Mouse (Mus musculus) kidney, postnatal 0 days (tissue): ENCODE results near the gene Zup1. TPM values are rescaled to one million over a fixed set of nuclear protein-coding genes. Genes with fewer than 3 reads are reported as not detected.
"Not testable (repeated sequence)": the region's sequence is repeated elsewhere in the genome, so short reads cannot be mapped to it uniquely, and the experiment has no call there.

Source experiments
- ATAC-seq: fragments of 200-750 bp; cut with Nextera tagmentation; replicated peaks from 2 replicates; pipeline ENCODE4 v1.8.0; 2017; ENCODE audit warnings: low read depth, moderate number of reproducible peaks, moderate TSS enrichment, moderate library complexity; ENCODE audit not compliant: low FRiP score
- DNase-seq: peaks from one replicate; pipeline ENCODE4 v3.0.0-alpha.2; 2016; ENCODE audit warnings: low spot score
- H3K27ac ChIP-seq: fragments of 300-500 bp; sonication (generic); 2 replicates; pipeline ENCODE4 v1.5.1; 2014; ENCODE audit warnings: mild to moderate bottlenecking
- H3K27me3 ChIP-seq: fragments of 300-500 bp; sonication (generic); 2 replicates; pipeline ENCODE4 v1.6.1; 2014; ENCODE audit warnings: low read length, mixed read lengths; ENCODE audit not compliant: insufficient read depth
- H3K36me3 ChIP-seq: fragments of 300-500 bp; sonication (generic); 2 replicates; pipeline ENCODE4 v1.6.1; 2014; ENCODE audit warnings: low read length, mixed read lengths; ENCODE audit not compliant: insufficient read depth
- H3K4me1 ChIP-seq: fragments of 300-500 bp; sonication (generic); replicated peaks from 2 replicates; pipeline ENCODE4 v1.6.1; 2014; ENCODE audit warnings: antibody characterized with exemption, low read length, mixed read lengths; ENCODE audit not compliant: insufficient read depth
- H3K4me2 ChIP-seq: fragments of 300-500 bp; sonication (generic); 2 replicates; pipeline ENCODE4 v1.6.1; 2014; ENCODE audit warnings: mild to moderate bottlenecking, low read length, moderate library complexity, mixed read lengths
- H3K4me3 ChIP-seq: fragments of 300-500 bp; sonication (generic); replicated peaks from 2 replicates; pipeline ENCODE4 v1.5.1; 2014; ENCODE audit warnings: low read depth, low read length
- H3K9ac ChIP-seq: fragments of 300-500 bp; sonication (generic); 2 replicates; pipeline ENCODE4 v1.6.1; 2014; ENCODE audit warnings: low read depth, low read length
- H3K9me3 ChIP-seq: fragments of 300-500 bp; sonication (generic); replicated peaks from 2 replicates; pipeline ENCODE4 v1.6.1; 2016; ENCODE audit warnings: low read length, inconsistent platforms, mixed read lengths
- CTCF ChIP-seq: IDR thresholded peaks from 2 replicates; pipeline ENCODE4 v1.5.1; 2016; ENCODE audit warnings: antibody characterized with exemption, low read depth, mild to moderate bottlenecking, moderate library complexity
- WGBS: fragments of 180-500 bp; shearing (Covaris S2); extraction: QIAGEN DNeasy Blood & Tissue Kit; methylation state at CpG from one replicate; pipeline ENCODE4 v1.1.7; 2014; 5-methylcytosine and 5-hydroxymethylcytosine counted together
- polyA plus RNA-seq: library from polyadenylated mRNA; unstranded; fragments of >200 nt; fragmentation: Nextera tagmentation; extraction: Ambion mirVana; gene quantifications from 2 replicates; pipeline ENCODE4 v1.2.1, GENCODE M21; 2015

The Zup1 gene
- polyA plus RNA-seq, 1 experiment from 2014 or later: 15.5 TPM

DNA sequence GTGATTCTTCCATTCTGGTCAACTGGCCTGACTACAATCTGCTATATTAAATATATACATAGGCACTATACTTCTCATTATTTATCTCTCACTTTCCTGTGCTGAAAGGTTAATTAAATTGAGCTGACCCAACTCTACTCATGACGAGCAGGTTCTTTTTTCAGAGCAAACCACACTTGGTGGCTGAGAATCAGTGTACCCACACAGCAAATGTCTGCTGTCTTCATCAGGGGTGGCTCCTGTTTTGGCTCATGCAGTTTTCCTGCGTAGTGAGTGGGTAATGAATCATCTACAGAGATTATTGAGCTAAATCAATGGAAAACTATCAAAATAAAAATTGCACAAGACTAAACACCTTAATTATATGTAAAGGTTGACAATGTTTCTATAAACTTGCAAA, 4.7 kb downstream of the Zup1 start:
- Histone ChIP-seq H3K27me3 (no peaks in the 10 kb centered on the region), H3K4me3 (no peak overlapping the region), H3K36me3 (peaks cover 11% of the 10 kb centered on the region; the same call in 1 of the 2 replicates), H3K4me1 (0 out of 2 replicates have a peak, but pooled peaks cover 4% of the 10 kb centered on the region), H3K9ac (no peak overlapping the region), H3K9me3 (no peaks in the 10 kb centered on the region), H3K27ac (no peak overlapping the region), H3K4me2 (no peak overlapping the region)
- DNase-seq (no peak), ATAC-seq (no peak)
- WGBS: 83% methylated on average over 2 of the region's 2 CpGs
- TF ChIP-seq CTCF: no peak

DNA sequence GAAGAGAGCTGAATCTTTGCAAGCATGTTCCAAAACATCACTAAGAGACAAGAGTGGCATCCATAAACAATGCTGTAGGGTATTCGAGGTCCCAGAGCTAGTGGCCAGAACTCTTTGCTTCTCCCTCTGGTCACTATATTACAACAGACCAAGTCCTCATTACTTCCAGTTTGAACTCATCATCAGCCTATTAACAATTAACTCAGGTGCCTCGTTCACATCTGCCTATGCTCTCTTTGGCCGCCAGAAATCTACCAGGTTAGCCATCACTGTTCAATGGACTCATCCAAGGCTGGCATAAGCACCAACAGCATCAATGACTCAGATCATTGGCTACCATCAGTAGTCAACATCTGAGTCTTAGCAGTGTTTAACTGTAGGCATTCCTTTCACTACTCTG, 5.7 kb downstream of the Zup1 start:
- DNase-seq (no peak), ATAC-seq (no peak)
- 85% methylated on average over 3 of the region's 3 CpGs for WGBS
- no peaks in the 10 kb centered on the region for H3K27me3 ChIP-seq
- H3K4me3 ChIP-seq: no peak overlapping the region
- no peak overlapping the region for H3K9ac ChIP-seq
- no peak overlapping the region for H3K4me2 ChIP-seq
- peaks cover 11% of the 10 kb centered on the region; the same call in 1 of the 2 replicates for H3K36me3 ChIP-seq
- no peak for TF ChIP-seq CTCF
- no peak overlapping the region for H3K27ac ChIP-seq
- H3K4me1 ChIP-seq: 0 out of 2 replicates have a peak, but pooled peaks cover 4% of the 10 kb centered on the region
- no peaks in the 10 kb centered on the region for H3K9me3 ChIP-seq

DNA sequence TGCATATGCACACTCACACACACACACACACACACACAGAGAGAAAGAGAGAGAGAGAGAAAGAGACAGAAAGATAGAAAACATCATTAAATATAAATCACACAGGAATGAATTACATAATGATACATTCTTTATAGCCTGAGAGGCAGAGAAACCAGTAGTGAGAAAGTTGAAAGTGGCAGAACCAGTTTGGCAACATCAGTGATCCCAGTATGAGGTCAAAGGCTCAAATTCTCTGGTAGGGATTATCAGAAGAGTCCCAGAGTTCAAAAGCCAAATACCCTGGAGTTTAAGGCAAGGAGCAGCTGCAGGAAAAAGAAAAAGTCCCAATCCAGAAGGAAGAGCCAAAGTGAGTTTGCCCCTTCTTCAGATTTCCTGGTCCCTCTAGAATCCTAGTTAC, 10.4 kb downstream of the Zup1 start:
- no peak overlapping the region for H3K4me3 ChIP-seq
- no peak overlapping the region for H3K27ac ChIP-seq
- TF ChIP-seq CTCF: no peak
- H3K27me3 ChIP-seq: no peaks in the 10 kb centered on the region
- H3K9ac ChIP-seq: no peak overlapping the region
- ATAC-seq (no peak), DNase-seq (no peak)
- no peaks in the 10 kb centered on the region for H3K9me3 ChIP-seq
- H3K36me3 ChIP-seq: peaks cover 25% of the 10 kb centered on the region; the same call in 1 of the 2 replicates
- no peak overlapping the region for H3K4me2 ChIP-seq
- H3K4me1 ChIP-seq: no peaks in the 10 kb centered on the region

DNA sequence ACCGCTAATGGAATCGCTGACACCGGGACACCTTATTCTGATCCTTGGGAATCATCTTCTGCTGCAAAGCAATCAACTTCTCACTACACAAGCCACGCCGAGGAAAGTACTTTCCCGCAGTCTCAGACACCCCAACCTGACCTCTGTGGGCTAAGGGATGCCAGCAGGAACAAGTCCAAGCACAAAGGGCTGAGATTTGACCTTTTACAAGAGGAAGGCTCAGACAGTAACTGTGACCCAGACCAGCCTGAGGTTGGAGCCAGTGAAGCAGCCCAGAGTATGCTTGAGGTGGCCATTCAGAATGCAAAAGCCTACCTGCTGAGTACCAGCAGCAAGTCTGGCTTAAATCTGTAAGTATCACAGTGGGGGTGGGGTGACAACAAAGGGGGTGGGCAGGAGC, 45.6 kb downstream of the Zup1 start:
- 4% methylated on average over 6 of the region's 6 CpGs for WGBS
- ATAC-seq (peak; percentile 60), DNase-seq (no peak)
- H3K4me1 ChIP-seq: 0 out of 2 replicates have a peak, but pooled peaks cover 3% of the 10 kb centered on the region
- H3K27me3 ChIP-seq: no peaks in the 10 kb centered on the region
- no peaks in the 10 kb centered on the region for H3K9me3 ChIP-seq
- no peak for TF ChIP-seq CTCF
- peak overlapping the region; percentile 41 for H3K9ac ChIP-seq
- no peak overlapping the region for H3K27ac ChIP-seq
- peak overlapping the region; percentile 70 for H3K4me2 ChIP-seq
- H3K4me3 ChIP-seq: peak overlapping the region; percentile 34
- no peaks in the 10 kb centered on the region for H3K36me3 ChIP-seq

DNA sequence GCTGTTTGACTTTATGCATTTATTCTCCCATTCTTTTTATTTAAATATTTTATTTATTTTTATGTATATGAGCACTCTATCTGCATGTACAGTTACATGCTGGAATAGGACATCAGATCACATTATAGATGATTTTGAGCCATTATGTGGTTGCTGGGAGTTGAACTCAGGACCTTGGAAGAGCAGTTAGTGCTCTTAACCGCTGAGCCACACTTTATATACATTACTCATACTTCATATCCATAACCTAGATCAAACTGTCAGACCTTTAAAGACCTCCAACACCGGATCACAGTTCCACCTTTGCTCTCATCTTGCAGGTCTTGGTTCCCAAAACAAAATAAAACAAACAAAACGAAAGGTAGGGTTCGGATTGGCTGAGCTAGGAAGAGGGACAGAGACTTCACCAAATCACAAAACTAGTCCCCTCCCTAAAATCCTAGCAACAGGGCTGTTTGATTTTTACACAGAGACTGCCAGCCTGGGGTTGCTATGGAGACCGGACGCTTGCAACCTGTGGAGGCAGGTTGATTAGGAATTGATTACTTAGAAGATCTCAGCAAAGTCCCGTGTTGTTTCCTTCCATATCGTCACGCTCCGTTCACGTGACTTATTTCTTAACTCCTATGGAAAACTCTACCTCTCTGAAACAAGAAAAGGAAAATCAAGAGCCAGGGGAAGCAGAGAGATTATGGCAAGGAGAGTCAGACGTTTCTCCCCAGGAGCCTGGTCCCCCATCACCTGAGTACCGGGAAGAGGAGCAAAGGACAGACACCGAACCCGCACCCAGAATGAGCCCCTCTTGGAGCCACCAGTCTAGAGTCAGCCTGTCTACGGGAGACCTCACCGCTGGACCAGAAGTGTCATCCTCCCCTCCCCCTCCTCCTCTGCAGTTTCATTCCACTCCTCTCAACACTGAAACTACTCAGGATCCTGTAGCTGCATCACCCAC, 46.3 kb downstream of the Zup1 start, which contains the start of gene Rsph4a:
Gene Rsph4a (plus strand): TSS at position 582 of the 952 bp plus-strand sequence.
- ATAC-seq: peak; percentile 98
- Histone ChIP-seq H3K27ac (no peak within 1 kb of the TSS), H3K4me3 (peak within 1 kb of the TSS; percentile 34), H3K36me3 (no peaks in the 10 kb centered on the region), H3K9ac (peak within 1 kb of the TSS; percentile 41), H3K4me1 (0 out of 2 replicates have a peak, but pooled peaks cover 3% of the 10 kb centered on the region), H3K4me2 (peak within 1 kb of the TSS; percentile 70), H3K9me3 (no peaks in the 10 kb centered on the region), H3K27me3 (no peaks in the 10 kb centered on the region)
- DNase-seq: peak; percentile 70
- 6% methylated on average over 17 of the region's 17 CpGs for WGBS
- no peak for TF ChIP-seq CTCF

DNA sequence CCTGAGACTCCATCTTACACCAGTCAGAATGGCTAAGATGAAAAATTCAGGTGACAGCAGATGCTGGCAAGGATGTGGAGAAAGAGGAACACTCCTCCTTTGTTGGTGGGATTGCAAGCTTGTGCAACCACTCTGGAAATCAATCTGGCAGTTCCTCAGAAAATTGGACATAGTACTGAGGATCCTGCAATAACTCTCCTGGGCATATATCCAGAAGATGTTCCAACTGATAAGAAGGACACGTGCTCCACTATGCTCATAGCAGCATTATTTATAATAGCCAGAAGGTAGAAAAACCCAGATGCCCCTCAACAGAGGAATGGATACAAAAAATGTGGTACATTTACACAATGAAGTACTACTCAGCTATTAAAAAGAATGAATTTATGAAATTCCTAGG, 49.5 kb downstream of the Zup1 start:
- H3K4me3 ChIP-seq, H3K9ac ChIP-seq, H3K27ac ChIP-seq, H3K9me3 ChIP-seq, H3K4me2 ChIP-seq, DNase-seq, H3K4me1 ChIP-seq, H3K27me3 ChIP-seq, H3K36me3 ChIP-seq, ATAC-seq: not testable (repeated sequence)
- WGBS: 81% methylated on average over 1 of the region's 1 CpGs

DNA sequence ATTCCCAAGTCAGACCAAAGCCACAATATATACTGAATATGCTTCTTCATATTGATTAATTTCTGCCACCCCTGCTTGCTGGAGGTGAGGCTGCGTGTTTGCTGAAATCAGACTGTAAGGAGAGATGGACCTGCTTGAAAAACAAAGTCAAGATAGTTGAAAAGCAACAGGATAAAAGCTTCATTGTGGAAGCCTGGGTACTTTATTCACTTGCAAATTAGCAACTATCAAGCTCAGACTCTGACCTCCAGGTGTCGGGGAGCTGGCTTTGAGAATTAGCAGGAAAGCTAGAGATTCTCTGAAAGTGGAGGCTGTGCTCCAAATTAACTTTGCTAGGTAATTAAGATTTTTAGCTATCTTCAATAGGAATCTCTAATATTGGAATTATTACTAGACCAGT, 68.7 kb downstream of the Zup1 start:
- ATAC-seq, H3K9ac ChIP-seq, H3K4me2 ChIP-seq, H3K27me3 ChIP-seq, DNase-seq, H3K36me3 ChIP-seq, H3K9me3 ChIP-seq, H3K27ac ChIP-seq, H3K4me1 ChIP-seq, H3K4me3 ChIP-seq: not testable (repeated sequence)
- 85% methylated on average over 2 of the region's 2 CpGs for WGBS
